Mouse (Mus musculus) stomach, postnatal 0 days (tissue): ENCODE measurements around the gene Slc4a3.

Experiments used
- CTCF ChIP-seq: IDR thresholded peaks from 2 replicates; pipeline ENCODE4 v1.5.1; 2016; ENCODE audit warnings: antibody characterized with exemption, low read depth, mild to moderate bottlenecking, moderate library complexity
- EP300 ChIP-seq: optimal IDR thresholded peaks from 2 replicates; pipeline ENCODE3; 2016; ENCODE audit warnings: antibody characterized with exemption

GRCm38 (mm10) chr1:75570403-75570802, 24.3 kb downstream of the Slc4a3 start:
- no peak for TF ChIP-seq CTCF
- no peak for TF ChIP-seq EP300
